Mouse (Mus musculus): ENCODE data around the gene Anxa1.

Gene Anxa1

DNA sequence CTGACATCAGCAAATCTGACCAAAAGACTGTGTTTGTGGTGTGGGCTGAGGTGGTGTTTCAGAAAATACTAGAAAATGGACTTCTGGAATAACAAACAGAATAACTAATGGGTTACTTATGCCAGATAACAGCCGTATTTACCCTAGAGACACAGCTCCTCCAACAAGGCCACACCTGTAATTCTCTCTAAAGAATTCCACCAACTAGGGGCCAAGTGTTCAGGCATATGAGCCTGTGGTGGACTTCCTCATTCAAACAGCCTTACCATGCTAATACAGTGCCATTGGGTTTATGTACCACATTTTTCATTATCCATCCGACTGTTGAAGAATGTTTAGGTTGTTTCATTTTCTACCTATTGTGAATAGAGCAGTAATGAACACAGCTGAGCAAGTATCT lies 20.6 kb downstream of the Anxa1 start:
- no peak for DNase-seq

DNA sequence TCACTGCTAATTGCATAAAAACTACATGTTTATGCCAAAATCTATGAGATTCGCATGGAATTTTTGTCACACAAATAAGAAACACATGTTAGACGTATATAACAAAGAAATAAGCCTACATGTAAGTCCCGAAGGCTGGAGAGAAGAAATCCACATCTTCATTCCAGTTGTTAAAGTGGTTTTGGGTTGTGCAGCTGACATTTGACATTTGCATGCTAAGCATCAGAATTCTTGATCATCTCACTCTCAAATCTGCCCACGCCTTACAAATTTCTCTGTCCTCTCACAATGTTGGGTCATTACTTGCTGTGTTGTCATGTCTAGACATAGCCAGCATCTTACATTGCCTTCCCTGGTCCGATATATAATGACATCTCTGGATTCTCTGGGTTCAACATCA lies 24.2 kb downstream of the Anxa1 start:
- DNase-seq = no peak

DNA sequence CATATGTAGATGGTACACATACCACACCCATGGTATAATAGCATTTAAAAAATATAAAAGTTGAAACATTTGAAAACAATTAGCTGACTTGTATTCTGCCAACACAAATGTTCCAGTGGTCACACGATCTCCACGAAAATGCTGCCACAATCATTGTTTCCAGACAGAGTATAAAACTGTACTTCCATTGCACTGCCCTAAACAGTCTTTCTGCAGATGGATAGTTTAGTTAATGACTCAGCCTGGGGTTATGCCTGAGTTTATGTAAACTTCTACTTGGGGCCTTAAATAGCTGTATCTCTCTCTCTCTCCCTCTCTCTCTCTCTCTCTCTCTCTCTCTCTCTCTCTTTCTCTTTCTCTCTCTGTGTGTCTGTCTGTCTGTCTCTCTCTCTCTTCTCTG lies 24.7 kb downstream of the Anxa1 start:
- DNase-seq = no peak

- no peak for DNase-seq
Observed at GRCm38 (mm10) chr19:20365364-20365763, 25.4 kb downstream of the Anxa1 start.

GRCm38 (mm10) chr19:20364931-20365330 lies 25.8 kb downstream of the Anxa1 start:
- peak; percentile 16 for DNase-seq

DNA sequence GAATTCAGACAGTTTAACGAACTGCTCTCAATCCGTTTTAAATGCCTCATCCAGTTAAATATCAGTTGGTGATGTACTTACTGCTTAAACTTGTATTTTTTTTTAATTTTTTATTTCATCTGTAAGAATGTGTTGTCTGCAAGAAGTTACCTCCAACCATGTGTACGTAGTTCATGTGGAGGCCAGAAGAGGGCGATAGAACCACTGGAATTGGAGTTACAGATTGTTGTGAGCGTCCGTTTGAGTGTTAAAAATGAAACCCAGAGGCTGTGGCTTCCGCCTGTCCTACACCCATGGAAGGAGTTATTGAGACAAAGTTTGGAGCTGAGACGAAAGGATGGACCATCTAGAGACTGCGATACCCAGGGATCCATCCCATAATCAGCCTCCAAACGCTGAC lies 27.5 kb downstream of the Anxa1 start:
- DNase-seq = peak; percentile 20

GRCm38 (mm10) chr19:20361917-20362577 lies 28.7 kb downstream of the Anxa1 start:
- DNase-seq = no peak

GRCm38 (mm10) chr19:20358679-20359078 lies 32.1 kb downstream of the Anxa1 start:
- no peak for DNase-seq

DNA sequence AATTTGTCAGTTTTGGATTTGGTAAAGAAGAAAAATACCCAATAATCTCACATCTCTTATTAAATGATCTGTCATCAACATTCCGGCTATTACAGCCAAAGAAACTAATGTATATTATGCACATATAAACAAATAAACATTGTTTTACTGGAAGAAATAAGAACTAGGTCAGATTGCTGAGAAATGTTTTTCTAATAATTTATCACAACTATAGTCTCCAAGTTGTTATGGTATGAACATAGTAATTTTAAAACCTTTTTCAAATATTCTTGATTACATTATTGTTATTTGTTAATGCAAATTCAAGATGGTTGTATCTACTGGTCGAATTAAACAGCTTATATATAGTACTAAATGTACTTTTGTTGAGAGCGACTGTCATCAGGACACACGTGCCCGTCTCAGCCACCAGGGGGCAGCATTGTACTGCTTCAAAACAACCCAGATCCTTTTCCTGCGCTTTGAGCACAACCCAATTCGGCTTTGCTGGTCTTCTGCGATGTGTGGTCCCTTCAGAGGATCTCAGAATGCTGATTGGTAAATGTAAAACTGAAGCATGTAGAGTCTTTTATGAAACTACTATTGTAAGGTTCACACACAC lies 45.3 kb downstream of the Anxa1 start:
- peak; percentile 83 for DNase-seq

DNA sequence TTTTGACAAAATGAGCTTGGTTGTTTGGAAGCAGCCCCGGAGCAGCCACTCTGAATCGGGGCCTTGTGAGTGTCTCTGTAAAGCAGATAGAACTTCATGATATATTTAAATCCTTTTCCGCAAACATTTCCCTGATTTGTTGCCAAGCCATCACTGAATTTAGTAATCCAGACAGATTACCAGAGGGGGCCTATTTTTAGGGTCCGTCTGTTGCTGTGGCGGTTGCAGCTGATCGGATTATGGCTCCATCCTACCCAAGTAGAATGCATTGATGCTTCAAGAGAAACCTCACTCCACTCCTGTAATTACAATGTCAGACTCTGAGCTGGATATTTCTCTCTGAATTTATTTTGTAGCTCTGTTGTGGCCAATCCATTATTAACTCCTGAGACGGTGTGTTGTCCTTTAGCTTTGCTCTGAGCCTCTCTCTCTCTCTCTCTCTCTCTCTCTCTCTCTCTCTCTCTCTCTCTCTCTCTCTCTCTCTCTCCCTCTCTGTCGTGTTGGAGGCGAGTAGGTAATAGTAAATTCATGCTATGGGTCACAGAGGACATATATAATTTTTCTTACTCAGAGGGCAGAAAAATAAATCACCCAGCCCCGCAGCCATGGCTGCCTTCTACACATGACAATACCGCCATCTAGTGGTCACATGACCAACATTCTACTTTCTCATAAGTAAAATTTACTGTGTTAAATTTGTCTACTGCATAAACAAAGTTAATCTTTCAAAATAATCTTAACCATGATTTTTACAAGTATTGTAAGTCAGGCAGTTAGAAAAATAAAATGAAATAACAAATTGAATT lies 46.0 kb downstream of the Anxa1 start:
- DNase-seq = peak; percentile 58

- no peak for DNase-seq
Observed at GRCm38 (mm10) chr19:20344052-20344451, 46.7 kb downstream of the Anxa1 start.
